Mouse (Mus musculus): ENCODE data around the gene Gm5426.
"Not testable (repeated sequence)": the region's sequence is repeated elsewhere in the genome, so short reads cannot be mapped to it uniquely, and the experiment has no call there.

The Gm5426 gene

DNA sequence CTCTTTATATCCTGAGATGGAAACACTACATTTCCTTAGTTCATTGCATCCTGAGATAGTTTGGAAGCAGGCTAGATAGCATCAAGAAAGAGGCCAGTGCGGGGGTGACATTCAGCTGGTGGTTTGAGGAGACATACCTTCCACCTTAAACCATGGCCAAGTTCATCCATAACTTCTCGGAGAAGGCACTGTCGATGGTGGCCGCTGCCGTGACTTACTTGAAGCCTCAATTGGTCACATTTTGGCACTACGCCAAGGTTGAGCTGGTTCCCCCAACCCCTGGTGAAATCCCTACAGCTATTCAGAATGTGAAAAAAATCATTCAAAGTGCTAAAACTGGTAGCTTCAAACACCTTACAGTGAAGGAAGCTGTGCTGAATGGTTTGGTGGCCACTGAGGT is at the start of gene Gm5426:
Gm5426 (plus strand) TSS at position 153 of the 400 bp plus-strand sequence.
- DNase-seq (ENCODE audit: low read depth, low spot score), result not testable (repeated sequence)

DNA sequence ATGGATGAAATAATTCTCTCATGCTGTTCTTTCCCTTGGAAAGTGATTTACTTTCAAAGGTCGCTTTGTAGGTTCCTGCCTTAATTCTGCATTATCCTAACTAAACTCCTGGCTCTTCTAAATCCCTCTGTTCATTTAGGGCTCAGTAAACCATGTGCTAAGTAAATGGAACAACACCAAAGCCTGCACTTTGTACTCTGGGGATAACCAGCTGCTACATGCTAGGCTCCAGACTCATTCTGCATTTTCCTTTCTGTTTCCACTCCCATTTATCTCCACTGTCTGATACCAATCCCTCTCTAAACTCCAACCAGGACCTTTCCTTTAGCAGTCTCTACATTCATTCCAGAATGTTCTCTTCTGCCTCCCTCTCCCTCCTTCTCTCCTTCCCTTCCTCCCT is 46.7 kb upstream of the Gm5426 start:
- DNase-seq (ENCODE audit: low read depth, low spot score), result no peak

GRCm38 (mm10) chr10:96090388-96090787 is 46.0 kb upstream of the Gm5426 start:
- DNase-seq (ENCODE audit: low read depth, low spot score), result no peak

DNA sequence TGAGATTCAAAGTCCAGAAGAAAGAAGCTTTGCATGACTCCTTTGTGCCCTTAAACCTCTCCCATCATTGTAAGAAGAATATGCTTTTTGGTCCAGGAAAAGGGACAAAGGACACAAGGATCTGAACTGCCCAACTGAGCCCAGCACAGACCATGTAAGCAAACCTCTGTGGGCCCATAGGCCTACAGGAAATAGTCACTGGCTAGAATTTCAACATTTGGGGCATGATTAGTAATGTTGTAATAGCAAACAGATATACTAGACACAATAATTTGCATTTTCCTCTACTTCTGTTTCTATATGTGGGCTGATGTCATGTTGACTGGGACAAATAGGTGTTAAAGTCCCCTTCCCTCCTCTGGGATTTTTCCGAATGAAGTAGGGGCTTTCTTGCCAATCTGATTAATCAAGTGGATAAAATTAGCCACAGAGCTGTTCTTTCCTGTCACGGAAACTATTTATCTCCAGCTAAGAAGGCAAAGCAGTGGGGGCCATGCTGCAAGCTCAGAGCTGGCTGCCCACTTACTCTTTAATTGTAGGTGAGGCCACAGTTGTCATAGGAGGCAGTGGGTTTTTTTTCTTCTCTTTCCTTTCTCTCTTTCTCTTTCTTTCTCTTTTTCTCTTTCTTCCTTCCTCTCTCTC is 42.4 kb upstream of the Gm5426 start:
- no peak for DNase-seq (ENCODE audit: low read depth, low spot score)

GRCm38 (mm10) chr10:96094559-96094958 is 41.8 kb upstream of the Gm5426 start:
- DNase-seq (ENCODE audit: low read depth, low spot score), result no peak

GRCm38 (mm10) chr10:96096730-96097129 is 39.7 kb upstream of the Gm5426 start:
- DNase-seq (ENCODE audit: low read depth, low spot score), result no peak

GRCm38 (mm10) chr10:96101035-96101434 is 35.4 kb upstream of the Gm5426 start:
- no peak for DNase-seq (ENCODE audit: low read depth, low spot score)

DNA sequence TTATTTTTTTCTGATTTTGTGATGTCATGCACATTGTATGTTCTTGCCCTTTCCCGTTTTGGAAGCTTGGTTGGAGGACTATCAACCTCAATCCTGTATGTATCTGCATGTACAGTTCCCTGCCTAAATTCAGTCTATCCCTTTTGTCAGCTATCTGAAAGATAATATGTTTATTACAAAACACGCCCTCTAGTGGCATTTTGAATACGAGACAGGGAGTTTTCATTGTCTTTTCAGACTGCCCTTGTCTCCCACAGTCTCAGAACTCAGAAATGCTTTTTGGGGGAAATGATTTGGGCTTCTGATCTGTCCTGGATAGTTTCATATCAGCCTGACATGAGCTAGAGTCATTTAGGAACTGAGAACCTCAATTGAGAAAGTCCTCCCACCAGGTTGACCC is 32.2 kb upstream of the Gm5426 start:
- no peak for DNase-seq (ENCODE audit: low read depth, low spot score)

- no peak for DNase-seq (ENCODE audit: low read depth, low spot score)
Observed at GRCm38 (mm10) chr10:96104624-96105023, 31.8 kb upstream of the Gm5426 start.

GRCm38 (mm10) chr10:96105124-96105523 is 31.3 kb upstream of the Gm5426 start:
- no peak for DNase-seq (ENCODE audit: low read depth, low spot score)

GRCm38 (mm10) chr10:96106972-96107720 is 29.3 kb upstream of the Gm5426 start:
- DNase-seq (ENCODE audit: low read depth, low spot score), result no peak

DNA sequence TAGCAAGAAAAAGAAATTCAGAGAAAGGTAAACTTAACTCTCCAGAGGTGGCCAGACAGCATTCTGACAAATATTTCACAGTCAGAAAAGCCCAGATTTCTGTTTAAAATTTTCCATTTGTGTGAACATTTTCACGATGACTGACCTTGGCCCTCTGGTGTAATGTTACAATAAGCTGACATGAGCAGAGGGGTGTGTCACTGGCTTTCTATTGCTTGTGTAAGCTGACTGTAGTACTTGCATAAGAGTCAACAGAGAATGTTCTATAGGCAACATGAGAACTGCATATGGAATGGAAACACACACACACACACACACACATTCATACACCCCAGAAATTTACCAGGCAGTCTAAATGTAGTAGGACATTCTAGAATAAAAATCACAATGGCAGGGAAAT is 28.6 kb upstream of the Gm5426 start:
- DNase-seq (ENCODE audit: low read depth, low spot score), result no peak

DNA sequence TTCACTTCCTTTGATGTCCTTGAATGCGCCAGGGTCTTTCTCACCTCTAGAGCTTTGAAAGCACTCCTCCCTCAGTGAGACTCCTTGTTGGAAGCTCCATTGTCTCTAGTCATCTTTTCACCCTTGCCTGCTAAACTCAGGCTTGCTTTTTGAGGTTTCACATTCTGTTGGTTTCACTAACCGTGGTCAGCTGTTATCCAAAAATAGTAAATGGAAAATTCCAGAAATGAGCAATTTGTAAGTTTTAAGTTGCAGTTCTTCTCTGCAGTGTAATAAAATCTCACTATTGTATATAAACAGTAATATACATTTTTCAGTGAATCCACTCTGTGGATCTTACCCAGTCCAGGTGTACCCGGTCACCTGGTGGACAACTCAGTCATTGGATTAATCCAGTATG is 21.1 kb upstream of the Gm5426 start:
- DNase-seq (ENCODE audit: low read depth, low spot score), result no peak

DNA sequence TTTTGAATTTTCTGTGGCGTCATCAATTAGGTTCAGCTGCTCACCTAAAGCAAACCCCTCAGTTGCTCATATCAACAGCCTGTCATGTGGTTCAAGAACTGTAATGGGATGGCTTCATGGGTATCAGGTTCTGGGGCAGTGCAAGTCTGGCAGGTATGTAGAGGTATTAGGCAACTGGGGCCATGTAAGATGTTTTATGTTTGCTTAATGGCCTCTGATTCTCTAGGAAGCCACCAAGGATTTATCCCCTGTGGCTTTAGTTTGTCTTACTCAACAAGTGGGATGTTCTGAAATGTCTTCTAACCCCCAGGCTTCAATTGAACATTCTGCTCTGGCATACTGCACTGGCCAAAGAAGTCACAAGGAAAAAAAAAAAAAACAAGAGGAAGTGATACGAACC is 15.6 kb upstream of the Gm5426 start:
- DNase-seq (ENCODE audit: low read depth, low spot score), result no peak

- DNase-seq (ENCODE audit: low read depth, low spot score), result no peak
Observed at GRCm38 (mm10) chr10:96121249-96122010, 15.0 kb upstream of the Gm5426 start.

DNA sequence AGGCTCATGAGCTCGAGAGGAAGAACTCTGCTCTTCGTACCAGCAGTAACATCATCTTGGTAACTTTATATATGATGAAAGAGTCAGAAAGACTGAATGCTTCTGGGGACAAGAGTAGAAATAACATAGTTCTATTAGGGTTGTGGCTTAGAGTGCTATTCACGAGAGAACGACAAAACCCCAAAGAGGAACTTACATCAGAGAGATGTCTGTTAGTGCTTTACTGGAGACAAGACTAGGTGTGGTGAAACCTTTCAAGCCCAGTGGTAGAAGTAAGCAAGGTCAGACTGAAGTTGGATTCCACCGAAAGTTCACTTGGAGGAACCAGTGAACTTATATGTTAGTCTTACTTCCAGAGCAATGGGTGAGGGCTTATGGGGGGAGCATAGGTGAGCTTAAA is 12.5 kb upstream of the Gm5426 start:
- no peak for DNase-seq (ENCODE audit: low read depth, low spot score)

DNA sequence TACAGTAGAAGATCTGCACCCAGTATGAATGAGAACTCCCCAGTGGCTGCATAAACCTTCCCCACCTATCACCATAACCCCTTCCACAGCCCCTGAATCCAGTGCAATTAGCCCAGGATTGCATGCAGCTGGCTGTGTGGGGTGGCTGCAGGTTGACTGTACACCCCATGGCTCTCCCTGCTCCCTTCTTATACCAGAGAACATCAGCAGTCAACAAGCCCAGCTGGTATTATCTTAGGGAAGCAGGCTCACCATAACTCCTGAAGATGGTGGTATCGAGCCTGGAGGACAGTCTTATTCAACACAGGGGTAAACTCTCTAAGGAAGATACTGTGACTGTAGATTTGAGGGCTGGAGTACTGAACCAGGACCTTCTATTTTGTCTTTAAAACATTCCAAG is 12.1 kb upstream of the Gm5426 start:
- DNase-seq (ENCODE audit: low read depth, low spot score), result no peak

- no peak for DNase-seq (ENCODE audit: low read depth, low spot score)
Observed at GRCm38 (mm10) chr10:96125771-96126454, 10.5 kb upstream of the Gm5426 start.

- no peak for DNase-seq (ENCODE audit: low read depth, low spot score)
Observed at GRCm38 (mm10) chr10:96129213-96129612, 7.2 kb upstream of the Gm5426 start.

DNA sequence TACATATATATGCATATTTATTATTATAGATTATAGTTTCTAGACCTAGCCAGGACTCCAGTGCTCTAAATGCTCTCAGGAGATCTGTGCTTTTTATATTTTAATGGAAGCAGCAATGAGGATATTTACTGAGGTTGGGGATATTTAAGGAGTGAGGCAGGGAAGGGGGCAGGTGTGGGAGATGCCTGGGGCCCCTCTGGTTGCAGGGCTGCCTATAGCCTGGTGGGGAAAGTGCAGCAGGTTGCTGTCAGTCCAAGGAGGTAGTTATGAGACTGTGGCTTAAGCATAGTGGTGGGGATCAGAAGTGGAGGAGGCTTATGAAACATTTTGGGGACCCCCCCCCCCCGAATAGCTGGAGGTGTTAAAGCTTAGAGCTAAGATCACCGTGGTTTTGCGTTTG is 6.0 kb upstream of the Gm5426 start:
- DNase-seq (ENCODE audit: low read depth, low spot score), result no peak

GRCm38 (mm10) chr10:96131112-96131511 is 5.3 kb upstream of the Gm5426 start:
- no peak for DNase-seq (ENCODE audit: low read depth, low spot score)

GRCm38 (mm10) chr10:96132161-96132560 is 4.2 kb upstream of the Gm5426 start:
- peak; percentile 8 for DNase-seq (ENCODE audit: low read depth, low spot score)

Measured in retina, adult 2 months (tissue).